Mouse (Mus musculus): ENCODE measurements around the gene Rrnad1. TPM values are rescaled to one million over a fixed set of nuclear protein-coding genes. Genes with fewer than 3 reads are reported as not detected.
"Not testable (repeated sequence)": the region's sequence is repeated elsewhere in the genome, so short reads cannot be mapped to it uniquely, and the experiment has no call there.

Gene Rrnad1
- total RNA-seq, 2 experiments from 2014 or later = 10.3 to 16.2 TPM

DNA sequence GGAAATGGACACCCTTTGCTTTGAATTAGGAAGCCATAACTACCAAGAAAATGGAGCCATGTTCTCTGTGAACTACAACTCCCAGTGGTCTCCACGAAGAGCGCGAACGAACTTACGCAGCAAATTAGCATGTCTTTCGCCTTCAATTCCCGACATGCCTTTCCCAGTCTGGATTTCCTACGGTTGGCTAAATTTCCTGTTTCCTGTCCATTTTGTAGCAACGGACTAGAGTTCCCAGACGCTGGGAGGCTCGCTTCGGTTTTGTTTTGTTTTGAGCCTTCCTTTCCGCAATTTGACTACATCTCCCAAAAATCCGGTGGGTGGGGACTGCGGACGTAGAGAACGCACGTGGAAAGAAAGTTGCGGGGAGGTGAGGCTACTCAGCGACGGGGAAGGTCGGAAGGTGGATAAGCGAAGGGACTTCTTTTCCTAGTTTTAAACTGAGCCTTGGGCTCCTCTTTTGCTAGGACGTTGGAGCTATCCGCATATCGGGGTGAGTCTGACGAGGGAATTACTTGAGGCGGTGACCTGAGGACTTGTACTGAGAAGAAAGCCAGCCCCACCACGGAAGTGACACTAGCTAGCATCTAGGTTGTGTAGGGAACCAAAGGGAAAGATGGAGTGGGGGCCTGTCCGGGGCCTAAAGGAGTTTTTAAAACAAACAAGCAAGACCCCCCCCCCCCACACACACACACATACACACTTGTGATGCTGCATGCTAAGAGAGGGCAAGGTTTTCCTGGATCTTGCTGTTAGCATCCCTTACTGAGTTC lies 11.0 kb downstream of the Rrnad1 start, which contains the start of gene Mrpl24:
Gene Mrpl24 (plus strand): TSS at position 171 of the 773 bp plus-strand sequence.
- peak; percentile 80 for ATAC-seq (replicated peaks; ENCODE audit: poor library complexity)

DNA sequence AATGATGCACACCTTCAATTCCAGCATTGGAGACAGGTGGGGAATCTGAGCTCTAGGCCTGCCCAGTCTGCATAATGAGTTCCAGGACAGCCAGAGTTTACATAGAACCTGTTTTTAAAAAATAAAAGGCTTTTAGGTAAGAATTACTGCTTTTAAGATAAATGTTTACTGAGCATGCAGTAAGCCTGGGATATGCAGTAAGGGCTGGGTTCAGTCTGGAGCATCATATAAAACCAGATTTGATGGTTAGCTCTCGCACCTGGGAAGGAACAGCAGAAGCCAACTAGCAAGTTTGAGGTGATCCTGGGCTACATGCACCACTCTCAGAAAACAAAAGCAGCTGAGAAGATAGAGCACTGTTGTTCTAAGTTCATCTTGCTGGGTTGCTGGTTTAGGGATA lies 12.0 kb downstream of the Rrnad1 start:
- ATAC-seq (replicated peaks; ENCODE audit: poor library complexity) = no peak

DNA sequence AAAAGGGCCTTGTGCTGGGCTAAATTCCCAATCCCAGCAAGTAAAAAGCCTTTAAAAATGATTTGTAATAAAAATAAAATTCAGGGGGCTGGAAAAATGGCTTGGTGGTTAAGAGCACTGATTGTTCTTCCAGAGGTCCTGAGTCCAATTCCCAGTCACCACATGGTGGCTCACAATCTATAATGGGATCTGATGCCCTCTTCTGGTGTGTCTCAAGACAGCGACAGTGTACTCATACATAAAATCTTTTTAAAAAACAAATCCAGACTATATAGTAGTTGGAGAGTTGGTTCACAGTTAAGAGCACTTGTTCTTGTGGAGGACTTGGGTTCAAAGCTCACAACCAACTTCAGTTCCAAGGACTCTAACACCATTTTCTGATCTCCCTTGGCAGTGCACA lies 13.5 kb downstream of the Rrnad1 start:
- ATAC-seq (replicated peaks; ENCODE audit: poor library complexity) = no peak

DNA sequence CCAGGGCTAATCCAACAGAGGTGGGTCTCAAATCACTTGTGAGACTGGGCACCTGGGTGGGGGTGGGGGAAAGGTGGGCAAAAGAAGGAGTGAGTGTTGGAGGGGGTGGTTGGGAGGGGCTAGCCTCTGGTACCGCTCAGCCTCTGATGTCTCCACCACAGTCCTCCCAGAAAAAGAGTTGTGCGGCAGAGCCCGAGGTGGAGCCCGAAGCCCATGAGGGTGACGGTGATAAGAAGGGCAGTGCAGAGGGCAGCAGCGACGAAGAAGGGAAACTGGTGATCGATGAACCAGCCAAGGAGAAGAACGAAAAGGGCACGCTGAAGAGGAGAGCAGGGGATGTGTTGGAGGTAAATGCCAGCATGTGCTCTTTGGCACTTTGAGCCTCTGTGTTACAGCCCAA lies 16.6 kb downstream of the Rrnad1 start:
- no peak for ATAC-seq (replicated peaks; ENCODE audit: poor library complexity)

DNA sequence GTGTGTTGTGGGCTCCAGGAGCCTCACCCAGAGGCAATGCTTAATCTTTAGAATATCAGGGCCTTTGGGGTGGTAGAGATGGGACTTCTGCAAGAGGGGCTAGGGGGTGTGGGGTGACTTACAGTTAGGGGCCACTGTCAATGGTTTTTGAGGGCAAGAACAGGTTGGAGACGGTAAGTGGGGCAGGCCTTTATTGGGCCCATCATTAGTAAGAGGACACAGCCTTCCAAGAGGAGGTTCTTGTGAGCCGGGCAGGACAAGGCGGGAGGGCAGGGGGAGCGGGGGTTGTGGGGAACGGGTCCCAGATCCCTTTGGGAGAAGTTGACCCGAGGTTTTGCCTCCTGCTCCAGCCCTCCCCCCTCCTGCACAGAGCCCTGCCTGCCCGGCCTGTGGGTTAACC lies 17.0 kb downstream of the Rrnad1 start:
- no peak for ATAC-seq (replicated peaks; ENCODE audit: poor library complexity)

DNA sequence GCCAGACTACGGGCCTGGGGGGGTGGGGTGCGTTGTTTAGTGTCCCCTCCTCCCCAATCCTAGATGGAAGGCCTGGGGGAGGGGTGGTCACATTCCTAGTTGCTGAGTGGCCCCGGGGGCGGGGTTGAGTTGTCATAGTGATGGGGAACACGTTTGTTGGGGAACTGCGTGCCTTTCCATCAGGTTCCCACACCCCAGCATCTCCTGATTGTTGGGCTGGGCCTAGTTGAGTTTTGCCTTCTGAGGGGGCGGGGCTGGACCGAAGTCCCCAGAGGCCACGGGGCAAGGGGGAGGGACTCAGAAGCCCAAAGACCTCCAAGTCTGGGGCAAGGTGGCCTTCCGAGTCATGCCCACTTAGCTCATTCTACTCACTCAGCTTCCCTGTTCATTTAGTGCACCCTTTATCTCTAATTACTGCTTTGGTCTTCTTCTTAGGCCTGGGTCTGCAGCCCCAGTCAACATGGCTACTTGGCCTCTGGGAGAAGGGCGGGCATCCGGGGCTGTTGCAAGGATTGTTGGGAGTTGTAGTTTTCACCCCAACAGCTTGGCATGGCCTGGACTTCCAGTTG lies 19.9 kb downstream of the Rrnad1 start:
- ATAC-seq (replicated peaks; ENCODE audit: poor library complexity) = no peak

DNA sequence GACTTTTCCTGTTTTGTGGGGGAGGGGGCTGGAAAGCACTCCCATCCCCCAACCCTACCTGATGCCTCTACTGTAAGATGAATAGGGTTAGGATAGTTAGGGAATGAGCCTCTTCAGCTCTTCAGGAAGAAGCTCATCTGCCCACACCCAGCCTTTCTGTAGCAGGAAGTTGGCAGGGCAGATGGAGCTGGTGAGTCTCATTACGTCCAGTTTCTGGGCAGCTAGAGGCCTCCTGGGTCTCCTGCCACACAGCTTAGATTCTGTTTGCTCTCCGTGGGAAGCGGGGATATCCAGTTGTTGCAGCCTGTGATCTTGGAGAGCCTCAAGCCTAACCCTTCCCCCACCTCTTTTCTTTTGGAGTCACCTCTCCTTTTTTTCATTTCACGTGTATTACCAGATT lies 20.6 kb downstream of the Rrnad1 start:
- ATAC-seq (replicated peaks; ENCODE audit: poor library complexity) = no peak

DNA sequence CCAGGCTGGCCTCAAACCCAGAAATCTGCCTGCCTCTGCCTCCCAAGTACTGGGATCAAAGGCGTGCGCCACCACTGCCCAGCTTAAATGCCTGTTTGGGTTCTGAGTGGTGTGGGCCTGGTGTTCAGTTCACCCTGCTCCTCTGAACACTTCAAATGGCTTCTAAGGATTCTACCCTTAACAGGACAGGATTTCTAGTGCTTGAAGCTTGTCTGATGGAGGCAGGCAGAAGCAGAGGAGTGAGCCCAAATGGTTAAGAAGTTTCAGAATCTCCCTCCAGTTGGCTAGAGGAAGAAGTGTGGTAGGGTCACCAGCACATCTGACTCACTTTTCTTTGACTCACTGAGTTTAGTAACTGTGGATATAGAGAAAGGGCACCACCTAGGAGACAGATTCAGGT lies 21.1 kb downstream of the Rrnad1 start:
- ATAC-seq (replicated peaks; ENCODE audit: poor library complexity) = no peak

DNA sequence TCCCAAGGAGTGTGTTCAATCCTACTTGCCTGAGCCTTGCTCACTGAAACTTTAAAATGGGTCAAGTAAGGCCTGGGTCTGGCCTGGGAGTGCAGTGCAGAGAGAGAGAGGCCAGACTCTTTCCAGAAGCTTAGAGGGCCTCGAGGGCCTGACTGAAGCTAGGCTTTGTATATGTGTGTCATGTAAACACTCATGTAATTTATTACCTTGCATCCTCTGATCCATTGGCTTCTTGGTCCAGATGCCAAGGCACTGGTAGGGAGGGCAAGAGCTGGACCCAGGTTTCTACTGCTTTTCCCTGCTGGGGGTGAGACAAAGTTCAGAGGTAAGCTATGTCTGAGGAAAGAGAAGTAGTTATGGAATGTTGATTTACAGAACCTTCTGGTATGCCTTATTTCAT lies 22.6 kb downstream of the Rrnad1 start:
- ATAC-seq (replicated peaks; ENCODE audit: poor library complexity) = no peak

DNA sequence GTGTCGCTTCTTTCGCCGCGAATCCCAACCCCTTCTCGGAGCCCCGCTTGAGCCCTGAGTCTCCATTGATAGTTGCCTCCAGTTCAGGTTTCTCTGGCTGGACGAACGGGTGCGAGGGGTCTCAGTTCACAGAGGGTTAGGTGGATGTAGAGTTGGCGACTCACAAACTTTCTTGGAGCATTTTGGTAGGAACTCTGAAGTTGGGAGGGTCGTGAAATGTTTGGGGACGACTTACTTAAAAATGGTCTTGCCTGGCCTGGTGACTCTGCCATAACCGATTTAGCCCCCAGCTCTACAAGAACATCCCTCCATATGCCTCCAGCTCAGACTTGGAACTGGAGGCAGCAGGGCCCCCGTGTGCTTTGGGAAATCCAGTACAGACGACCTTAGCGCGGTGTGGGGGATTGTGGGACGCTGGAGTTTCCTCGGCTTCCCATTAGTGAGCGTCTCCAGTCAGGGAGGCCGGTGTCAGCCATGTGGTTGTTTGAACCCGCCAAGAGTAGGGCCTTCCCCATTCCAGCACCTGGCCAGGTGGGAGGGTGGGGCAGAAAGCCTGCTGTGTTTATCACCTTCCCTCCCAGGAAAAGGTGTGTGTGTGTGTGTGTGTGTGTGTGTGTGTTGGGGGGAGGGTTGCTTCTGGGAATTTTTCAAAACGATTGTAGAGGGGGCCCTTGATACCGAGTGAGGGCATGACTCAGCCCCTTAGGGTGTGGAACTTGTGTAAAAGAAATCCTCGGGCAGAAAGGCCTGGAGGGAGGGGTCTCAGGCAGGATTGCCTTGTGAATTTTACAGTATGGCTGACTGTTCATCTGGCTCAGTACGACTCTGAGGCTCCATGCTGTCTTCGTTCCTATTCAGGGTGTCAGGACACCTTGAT lies 23.3 kb downstream of the Rrnad1 start:
- no peak for ATAC-seq (replicated peaks; ENCODE audit: poor library complexity)

DNA sequence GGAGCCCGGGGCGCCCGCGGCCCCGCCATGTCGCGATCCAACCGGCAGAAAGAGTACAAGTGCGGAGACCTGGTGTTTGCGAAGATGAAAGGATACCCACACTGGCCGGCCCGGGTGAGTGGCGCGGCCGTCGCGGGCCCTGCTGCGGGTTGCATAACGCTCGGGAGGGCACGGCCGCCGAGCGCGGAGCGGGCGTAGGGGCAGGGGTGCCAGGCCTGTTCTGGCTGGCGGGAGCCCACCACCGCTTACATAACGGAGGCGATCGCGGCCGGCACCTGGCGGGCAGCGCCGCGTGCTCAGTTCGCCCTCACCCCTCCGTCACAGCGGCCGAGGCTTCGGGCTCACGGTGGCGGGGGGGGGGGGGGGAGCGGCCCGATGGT lies 23.9 kb downstream of the Rrnad1 start:
- ATAC-seq (replicated peaks; ENCODE audit: poor library complexity) = no peak

DNA sequence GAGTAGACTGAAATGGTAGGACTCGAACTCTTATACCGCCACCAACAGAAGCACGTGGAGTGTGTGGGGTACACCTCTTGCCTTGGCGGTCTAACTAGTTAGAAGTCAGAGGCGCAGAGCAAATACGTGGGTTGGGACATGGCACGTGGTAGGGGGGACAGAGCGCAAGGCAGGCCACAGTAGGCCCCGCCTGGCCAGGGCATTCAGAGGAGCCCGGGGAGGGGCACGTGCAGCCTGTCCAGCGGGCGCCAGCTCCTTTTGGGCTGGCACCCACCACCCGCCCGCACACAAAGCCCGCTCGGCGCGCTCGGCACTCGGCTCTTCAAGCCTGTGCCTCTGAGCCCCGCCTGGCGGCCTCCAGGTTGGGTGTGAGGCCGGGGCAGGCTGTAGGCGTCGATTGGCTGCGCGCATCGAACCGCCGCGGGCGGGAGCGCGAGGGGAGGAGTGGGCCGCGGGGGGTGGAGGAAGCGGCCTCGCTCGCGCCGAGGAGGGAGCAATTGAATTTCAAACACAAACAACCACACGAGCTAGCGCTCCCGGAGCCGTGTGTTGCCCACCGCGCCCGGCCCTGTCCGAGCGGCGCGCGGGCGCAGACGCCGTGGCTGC lies 24.5 kb downstream of the Rrnad1 start, which contains the start of gene Hdgf:
Gene Hdgf (plus strand): TSS at position 442 of the 606 bp plus-strand sequence.
- ATAC-seq (replicated peaks; ENCODE audit: poor library complexity) = peak; percentile 70

DNA sequence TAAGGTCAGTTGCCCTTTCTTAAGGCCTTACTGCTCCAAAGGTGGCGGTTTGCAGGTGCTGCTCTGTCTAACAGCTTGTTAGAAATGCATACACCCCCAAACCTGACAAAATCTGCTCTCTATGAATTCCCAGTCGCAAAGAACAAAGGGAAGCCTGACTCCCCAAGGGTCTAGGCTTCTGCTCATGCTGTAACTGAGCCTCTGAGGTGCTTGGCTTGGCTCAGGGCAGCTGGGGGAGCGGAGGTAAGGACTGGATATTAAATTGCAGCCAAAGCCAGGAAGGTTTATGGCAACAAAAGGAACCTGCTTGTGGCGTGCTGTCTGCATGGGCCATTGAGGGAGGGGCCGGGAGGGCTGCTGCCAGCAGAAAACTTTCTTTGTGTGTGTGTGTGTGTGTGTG lies 26.7 kb downstream of the Rrnad1 start:
- no peak for ATAC-seq (replicated peaks; ENCODE audit: poor library complexity)

DNA sequence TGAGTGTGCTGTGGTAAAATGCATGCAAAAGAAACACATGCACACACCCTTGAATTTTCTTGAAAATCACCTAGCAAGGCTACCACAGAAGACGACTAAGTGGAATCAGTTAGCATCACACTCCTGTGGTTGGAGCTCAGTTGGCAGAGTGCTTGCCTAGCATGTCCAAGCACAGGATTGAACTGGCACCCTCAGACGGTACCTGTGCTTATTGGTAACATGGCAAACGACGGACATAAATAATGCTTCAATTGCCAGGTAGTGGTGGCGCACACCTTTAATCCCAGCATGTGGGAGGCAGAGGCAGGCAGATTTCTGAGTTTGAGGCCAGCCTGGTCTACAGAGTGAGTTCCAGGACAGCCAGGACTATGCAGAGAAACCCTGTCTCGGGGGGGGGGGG lies 28.6 kb downstream of the Rrnad1 start:
- 0 out of 2 replicates have a peak, but pooled peaks have one; percentile 2 for ATAC-seq (replicated peaks; ENCODE audit: poor library complexity)

DNA sequence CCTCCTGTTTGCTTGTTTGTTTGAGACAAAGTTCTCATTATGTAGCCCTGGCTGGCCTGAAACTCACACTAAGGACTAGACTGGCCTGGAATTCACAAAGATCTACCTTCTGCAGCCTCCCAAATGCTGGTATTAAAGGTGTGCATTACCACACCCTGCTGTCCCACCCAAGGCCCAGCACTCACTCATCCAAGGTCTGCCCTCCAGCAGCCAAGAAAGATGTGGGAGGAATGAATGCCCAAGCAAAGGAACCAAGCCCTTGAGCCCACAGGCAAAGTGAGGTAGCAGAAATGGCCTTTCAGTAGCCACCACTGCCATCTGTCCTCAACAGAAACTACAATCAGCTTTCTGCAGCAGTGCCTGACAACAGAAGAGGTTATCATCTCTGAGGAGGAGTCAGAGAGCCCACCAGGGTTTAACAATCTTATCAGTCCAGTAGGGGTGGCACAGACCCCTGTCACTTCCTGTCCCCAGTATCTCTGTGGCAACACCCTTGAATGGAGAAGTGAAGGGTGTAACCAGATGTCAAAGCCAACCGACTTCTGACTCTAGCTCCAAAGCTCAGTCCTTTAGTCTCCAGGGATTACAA lies 29.4 kb downstream of the Rrnad1 start:
- peak; percentile 79 for ATAC-seq (replicated peaks; ENCODE audit: poor library complexity)

DNA sequence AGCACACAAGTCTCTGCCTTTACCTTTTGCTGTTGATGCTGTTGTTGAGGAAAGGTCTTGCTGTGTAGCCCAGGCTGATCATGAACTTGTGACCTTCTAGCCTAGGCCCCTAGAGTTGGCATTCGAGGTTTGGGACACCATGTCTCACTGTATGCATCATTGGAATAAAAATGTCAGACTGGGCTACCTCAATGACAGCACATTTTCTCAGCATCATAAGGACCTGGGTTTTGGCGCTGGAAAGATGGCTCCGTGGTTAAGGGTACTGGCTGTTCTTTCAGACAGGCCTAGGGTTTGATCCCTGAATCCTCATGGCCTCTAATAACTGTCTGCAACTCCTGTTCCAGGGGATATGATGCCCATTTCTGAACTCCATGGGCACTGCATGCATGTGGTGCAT lies 30.7 kb downstream of the Rrnad1 start:
- no peak for ATAC-seq (replicated peaks; ENCODE audit: poor library complexity)

DNA sequence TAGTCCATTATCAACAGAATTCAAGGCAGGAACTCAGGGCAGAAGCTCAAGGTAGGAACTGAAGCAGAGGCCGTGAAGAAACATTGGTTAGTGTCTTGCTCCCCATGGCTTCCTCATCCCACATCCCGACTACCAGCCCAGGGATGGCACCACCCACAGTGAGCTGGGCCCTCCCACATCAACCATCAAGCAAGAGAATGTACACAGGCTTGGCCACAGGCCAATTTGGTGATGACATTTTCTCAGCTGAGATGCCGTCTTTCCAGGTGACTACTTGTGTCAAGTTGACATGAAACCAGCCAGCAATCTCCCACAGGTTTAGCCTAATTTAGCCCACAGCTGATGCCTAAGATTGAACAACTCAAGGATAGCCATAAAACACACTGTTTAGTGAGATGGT lies 31.3 kb downstream of the Rrnad1 start:
- no peak for ATAC-seq (replicated peaks; ENCODE audit: poor library complexity)

DNA sequence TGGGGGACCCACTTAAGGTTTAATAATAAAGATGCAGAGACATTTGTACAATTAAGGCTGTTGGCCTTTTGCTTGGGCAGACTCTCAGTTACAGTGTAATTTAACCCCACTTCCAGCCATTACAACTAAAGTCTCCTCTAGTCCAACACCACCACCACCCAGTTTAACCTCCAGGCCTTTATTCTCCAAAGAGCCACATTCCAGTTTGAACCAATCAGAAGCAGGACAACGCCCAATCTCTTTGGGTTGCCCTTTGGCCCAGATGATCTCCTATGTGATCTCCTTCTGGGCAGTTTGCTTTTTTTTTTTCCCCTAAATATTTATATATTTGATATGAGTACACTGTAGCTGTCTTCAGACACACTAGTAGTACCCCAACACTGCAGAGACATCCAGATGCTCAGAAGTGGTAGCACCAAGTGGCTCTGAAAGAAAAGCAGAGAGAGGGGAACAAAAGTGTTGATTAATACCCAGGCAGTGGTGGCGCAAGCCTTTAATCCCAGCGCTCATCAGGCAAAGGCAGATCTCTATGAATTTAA lies 37.1 kb downstream of the Rrnad1 start:
- ATAC-seq (replicated peaks; ENCODE audit: poor library complexity) = 0 out of 2 replicates have a peak, but pooled peaks have one; percentile 6

DNA sequence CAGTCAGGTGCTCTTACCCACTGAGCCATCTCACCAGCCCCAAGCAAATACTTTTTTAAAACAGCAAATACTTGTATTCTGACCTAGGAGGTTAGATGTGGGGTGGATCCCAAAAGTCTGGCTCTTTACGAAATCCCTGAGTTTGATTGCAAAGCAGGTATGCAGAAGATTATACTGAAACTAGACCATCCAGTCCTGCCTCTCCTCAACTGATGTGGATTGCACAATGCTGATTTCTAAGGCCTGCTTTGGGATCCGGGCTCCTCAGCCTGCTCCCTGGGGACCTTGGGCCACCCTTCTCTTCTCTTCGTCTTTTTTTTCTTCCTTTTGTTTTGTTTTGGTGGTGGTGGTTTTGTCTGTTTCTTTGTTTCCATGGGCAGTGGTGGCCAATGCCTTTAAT lies 39.0 kb downstream of the Rrnad1 start:
- no peak for ATAC-seq (replicated peaks; ENCODE audit: poor library complexity)

DNA sequence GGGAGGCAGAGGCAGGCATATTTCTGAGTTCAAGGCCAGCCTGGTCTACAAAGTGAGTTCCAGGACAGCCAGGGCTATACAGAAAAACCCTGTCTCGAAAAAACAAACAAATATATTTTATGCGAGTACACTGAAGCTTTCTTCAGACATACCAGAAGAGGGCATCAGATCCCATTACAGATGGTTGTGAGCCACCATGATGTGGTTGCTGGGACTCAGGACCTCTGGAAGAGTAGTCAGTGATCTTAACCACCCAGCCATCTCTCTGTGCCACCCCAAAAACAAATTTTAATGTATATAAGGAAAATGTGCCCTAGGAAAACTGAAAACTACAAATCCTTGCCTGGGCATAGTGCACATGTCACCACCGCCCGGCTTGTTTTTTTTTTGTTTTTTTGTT lies 43.1 kb downstream of the Rrnad1 start:
- ATAC-seq (replicated peaks; ENCODE audit: poor library complexity) = not testable (repeated sequence)

DNA sequence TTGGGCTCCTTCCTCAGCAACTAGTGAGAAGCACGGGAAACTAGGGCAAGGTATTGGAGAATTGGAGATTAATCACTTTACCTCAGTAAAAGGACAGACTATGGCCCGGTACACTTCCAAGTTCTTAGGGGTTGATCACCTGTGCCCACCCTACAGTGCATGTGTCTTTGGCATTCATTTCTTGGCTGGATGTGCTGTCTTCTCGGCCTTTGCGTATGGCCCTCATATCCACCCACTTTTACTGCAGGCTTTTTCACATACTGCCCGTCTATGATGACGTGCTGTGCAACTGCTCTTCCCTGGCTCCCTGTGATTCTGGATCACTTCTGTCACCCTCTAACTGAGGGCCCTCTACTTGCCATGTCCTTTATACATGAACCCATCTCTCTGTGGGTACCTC lies 44.1 kb downstream of the Rrnad1 start:
- ATAC-seq (replicated peaks; ENCODE audit: poor library complexity) = no peak

All from megakaryocyte progenitor cell, adult 5-6 weeks (primary cell).